Mouse (Mus musculus) lung, embryonic 16.5 days (tissue): ENCODE data around the gene Rad50. TPM values are rescaled to one million over a fixed set of nuclear protein-coding genes. Genes with fewer than 3 reads are reported as not detected.

Source experiments
- ATAC-seq: fragments of 200-750 bp; cut with Nextera tagmentation; 2 replicates; pipeline ENCODE4 v1.8.0; 2017; ENCODE audit warnings: low read depth, mild to moderate bottlenecking, moderate library complexity
- H3K27ac ChIP-seq: fragments of 300-500 bp; sonication (generic); 2 replicates; pipeline ENCODE4 v1.5.1; 2014; ENCODE audit warnings: mild to moderate bottlenecking, control low read depth, low read length
- H3K27me3 ChIP-seq: fragments of 300-500 bp; sonication (generic); 2 replicates; pipeline ENCODE4 v1.6.1; 2014; ENCODE audit warnings: low read depth, low read length, mixed read lengths; ENCODE audit not compliant: control insufficient read depth, insufficient read depth
- H3K36me3 ChIP-seq: fragments of 300-500 bp; sonication (generic); 2 replicates; pipeline ENCODE4 v1.6.1; 2014; ENCODE audit warnings: low read length; ENCODE audit not compliant: control insufficient read depth, insufficient read depth
- H3K4me1 ChIP-seq: fragments of 300-500 bp; sonication (generic); replicated peaks from 2 replicates; pipeline ENCODE4 v1.6.1; 2014; ENCODE audit warnings: low read length, mixed read lengths; ENCODE audit not compliant: control insufficient read depth, insufficient read depth
- H3K4me2 ChIP-seq: fragments of 300-500 bp; sonication (generic); 2 replicates; pipeline ENCODE4 v1.6.1; 2014; ENCODE audit warnings: low read depth, low read length, control low read depth
- H3K4me3 ChIP-seq: fragments of 300-500 bp; sonication (generic); 2 replicates; pipeline ENCODE4 v1.5.1; 2014; ENCODE audit warnings: mild to moderate bottlenecking, low read length, control low read depth
- H3K9ac ChIP-seq: fragments of 300-500 bp; sonication (generic); 2 replicates; pipeline ENCODE4 v1.6.1; 2014; ENCODE audit warnings: low read length, control low read depth
- H3K9me3 ChIP-seq: fragments of 300-500 bp; sonication (generic); 2 replicates; pipeline ENCODE4 v1.6.1; 2016; ENCODE audit warnings: low read length; ENCODE audit not compliant: control insufficient read depth
- WGBS: fragments of 180-500 bp; shearing (Covaris S2); extraction: QIAGEN DNeasy Blood & Tissue Kit; methylation state at CpG from one replicate; pipeline ENCODE4 v1.1.7; 2014; 5-methylcytosine and 5-hydroxymethylcytosine counted together
- polyA plus RNA-seq: library from polyadenylated mRNA; unstranded; fragments of >200 nt; fragmentation: Nextera tagmentation; extraction: Ambion mirVana; gene quantifications from 2 replicates; pipeline ENCODE4 v1.2.1, GENCODE M21; 2015

Rad50 gene
- polyA plus RNA-seq, 1 experiment from 2014 or later = 33.7 TPM

DNA sequence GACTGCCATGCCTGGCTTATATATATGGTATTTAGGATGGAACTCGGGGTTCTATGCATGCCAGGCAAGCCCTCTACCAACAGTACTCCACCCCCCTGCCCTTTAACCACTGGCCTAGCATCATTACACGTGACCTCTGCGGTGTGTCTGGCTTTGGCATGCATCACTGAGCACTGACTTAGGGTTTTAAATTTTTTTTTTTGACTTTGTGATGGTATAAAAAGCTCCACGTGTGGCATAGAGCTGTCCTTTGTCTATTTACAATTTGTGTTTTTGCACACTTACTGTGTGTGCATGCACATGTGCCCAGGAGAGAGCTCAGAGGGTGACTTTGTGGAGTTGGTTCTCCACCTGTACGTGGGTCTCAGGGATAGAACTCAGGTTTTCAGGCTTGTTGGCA, 63.1 kb downstream of the Rad50 start:
- Histone ChIP-seq H3K9ac (no peak overlapping the region), H3K36me3 (no peaks in the 10 kb centered on the region), H3K27me3 (no peaks in the 10 kb centered on the region), H3K4me2 (no peak overlapping the region), H3K9me3 (no peaks in the 10 kb centered on the region), H3K4me1 (no peaks in the 10 kb centered on the region), H3K27ac (no peak overlapping the region), H3K4me3 (no peak overlapping the region)
- WGBS = 75% methylated on average over 5 of the region's 5 CpGs
- ATAC-seq = no peak

DNA sequence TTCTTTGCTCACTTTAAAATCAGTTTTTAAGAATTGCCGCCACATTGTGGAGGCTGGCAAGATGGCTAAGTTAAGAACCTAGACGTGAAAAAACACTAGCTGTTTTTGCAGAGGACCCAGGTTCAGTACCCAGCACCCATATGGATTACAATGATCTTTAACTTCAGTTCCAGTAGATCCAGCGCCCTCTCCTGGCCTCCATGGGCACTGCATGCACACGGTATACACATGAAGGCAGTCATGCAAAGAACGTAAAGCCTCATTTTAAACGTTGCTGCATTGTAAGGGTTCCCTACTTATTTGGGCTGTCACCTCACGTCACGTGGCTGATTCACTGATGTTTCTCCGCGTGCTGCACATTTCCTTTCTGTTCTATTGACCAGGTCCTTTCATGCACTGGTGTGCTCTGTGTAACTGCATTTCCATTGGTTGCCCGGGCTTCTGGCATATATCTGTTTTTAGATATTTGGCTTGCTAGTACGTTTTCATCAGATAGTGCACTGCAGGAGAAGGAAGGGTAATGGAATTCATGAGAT, 64.3 kb downstream of the Rad50 start:
- Histone ChIP-seq H3K4me2 (no peak overlapping the region), H3K36me3 (no peaks in the 10 kb centered on the region), H3K9ac (no peak overlapping the region), H3K4me1 (no peaks in the 10 kb centered on the region), H3K4me3 (no peak overlapping the region), H3K9me3 (no peaks in the 10 kb centered on the region), H3K27me3 (no peaks in the 10 kb centered on the region), H3K27ac (no peak overlapping the region)
- 69% methylated on average over 12 of the region's 12 CpGs for WGBS
- ATAC-seq = no peak

DNA sequence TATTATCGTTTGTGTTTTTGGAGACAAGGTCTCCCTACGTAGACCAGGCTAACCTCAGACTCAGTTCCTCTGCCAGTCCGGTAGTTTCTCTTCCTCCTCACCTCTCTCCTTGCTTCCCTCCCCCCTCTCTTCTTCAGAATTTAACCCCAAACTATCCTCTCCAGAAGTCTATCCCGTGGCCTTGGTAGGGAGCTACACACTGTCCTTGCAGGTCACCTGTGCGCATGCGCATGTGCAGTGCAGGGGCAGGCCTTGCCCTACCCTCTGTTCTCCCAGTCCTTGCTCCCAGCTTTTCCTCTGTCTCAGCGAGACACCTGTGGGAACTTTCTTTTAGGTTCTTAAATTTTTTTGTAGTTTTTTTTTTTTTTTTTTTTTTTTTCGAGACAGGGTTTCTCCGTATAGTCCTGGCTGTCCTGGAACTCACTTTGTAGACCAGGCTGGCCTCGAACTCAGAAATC, 69.3 kb downstream of the Rad50 start:
- no peak overlapping the region for H3K9ac ChIP-seq
- H3K4me3 ChIP-seq = no peak overlapping the region
- H3K9me3 ChIP-seq = no peaks in the 10 kb centered on the region
- no peak overlapping the region for H3K27ac ChIP-seq
- 69% methylated on average over 10 of the region's 10 CpGs for WGBS
- no peaks in the 10 kb centered on the region for H3K36me3 ChIP-seq
- ATAC-seq = no peak
- H3K4me1 ChIP-seq = peaks cover 7% of the 10 kb centered on the region
- no peak overlapping the region for H3K4me2 ChIP-seq
- peaks cover 9% of the 10 kb centered on the region for H3K27me3 ChIP-seq

DNA sequence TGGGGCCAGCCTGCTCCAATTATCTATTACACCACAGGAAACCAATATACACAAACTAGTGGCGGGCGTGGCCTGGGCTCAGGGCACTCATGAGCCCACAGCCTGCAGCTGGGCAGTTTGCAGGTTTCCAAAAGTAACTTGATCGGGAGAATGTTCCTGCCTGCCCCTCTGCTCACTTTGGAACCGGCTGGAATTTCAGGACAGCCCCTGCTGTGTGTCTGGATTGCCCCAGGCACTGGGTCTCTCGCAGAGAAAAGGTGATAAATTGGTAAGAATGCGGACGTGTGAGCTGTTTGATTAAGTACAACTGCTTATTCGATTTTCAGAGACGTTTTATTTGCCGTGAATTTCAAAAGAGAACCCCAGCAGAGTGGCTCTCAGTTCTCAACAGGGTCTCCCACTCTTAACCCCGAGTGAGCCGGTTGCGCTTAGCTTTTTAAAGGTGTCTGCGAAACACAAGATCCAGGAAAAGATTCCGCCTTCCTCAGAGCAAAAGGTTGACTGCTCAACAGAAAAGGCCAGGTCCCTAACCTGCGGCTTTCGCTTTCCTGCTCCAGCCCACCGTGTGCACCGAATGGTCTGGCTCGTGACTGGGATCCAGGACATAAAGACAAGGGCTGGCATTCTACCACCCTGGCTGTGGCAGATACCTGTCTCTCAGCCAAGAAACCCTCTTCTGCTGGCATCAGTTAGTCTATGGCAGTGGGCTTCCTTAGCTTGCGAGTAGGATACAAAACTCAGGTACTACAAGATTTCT, 69.9 kb downstream of the Rad50 start:
- peaks cover 7% of the 10 kb centered on the region for H3K4me1 ChIP-seq
- WGBS = 22% methylated on average over 21 of the region's 21 CpGs
- H3K27me3 ChIP-seq = peaks cover 9% of the 10 kb centered on the region
- H3K4me2 ChIP-seq = peak overlapping the region; percentile 30
- no peak overlapping the region for H3K27ac ChIP-seq
- no peak overlapping the region for H3K9ac ChIP-seq
- ATAC-seq = no peak
- H3K4me3 ChIP-seq = no peak overlapping the region
- H3K9me3 ChIP-seq = no peaks in the 10 kb centered on the region
- H3K36me3 ChIP-seq = no peaks in the 10 kb centered on the region

- Histone ChIP-seq H3K4me2 (peak overlapping the region; percentile 79), H3K9me3 (no peaks in the 10 kb centered on the region), H3K4me3 (peak overlapping the region; percentile 43), H3K4me1 (peaks cover 7% of the 10 kb centered on the region), H3K36me3 (no peaks in the 10 kb centered on the region), H3K9ac (peak overlapping the region; percentile 50; the same call in 1 of the 2 replicates), H3K27me3 (peaks cover 9% of the 10 kb centered on the region), H3K27ac (no peak overlapping the region)
- WGBS = 2% methylated on average over 40 of the region's 40 CpGs
- peak; percentile 51; the same call in 1 of the 2 replicates for ATAC-seq
Measured at GRCm38 (mm10) chr11:53636183-53636646, 70.9 kb downstream of the Rad50 start.

DNA sequence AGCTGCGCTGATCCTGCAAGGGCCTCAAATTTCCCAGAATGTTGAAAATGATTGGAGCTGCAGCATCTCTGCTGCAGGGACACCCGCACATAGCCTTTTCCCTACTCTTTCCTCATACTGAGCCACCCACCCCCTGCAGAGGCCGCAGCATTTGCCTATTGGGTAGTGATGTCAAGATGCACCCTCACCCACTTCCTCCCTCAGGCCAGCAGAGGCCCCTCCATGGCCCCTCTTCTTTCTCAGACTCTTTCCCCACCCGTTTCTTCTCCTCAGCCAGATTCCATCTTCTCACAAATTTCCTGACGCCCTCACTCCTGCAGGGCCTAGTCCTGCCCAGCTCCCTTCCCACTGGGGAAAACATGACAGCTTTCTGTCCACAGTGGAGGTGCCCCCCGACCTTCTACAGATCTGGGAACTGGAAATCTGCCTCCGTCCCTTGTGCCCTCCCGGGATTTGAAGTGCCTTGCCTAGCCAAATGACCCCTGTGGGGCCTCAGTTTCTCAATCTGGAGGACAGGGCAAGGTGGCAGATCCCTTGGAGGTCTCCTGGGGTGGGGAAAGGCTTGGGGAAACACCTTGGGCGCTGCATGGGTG, 71.4 kb downstream of the Rad50 start:
- peak overlapping the region; percentile 50; the same call in 1 of the 2 replicates for H3K9ac ChIP-seq
- no peaks in the 10 kb centered on the region for H3K9me3 ChIP-seq
- 39% methylated on average over 9 of the region's 9 CpGs for WGBS
- H3K4me2 ChIP-seq = peak overlapping the region; percentile 79
- no peak for ATAC-seq
- peak overlapping the region; percentile 43 for H3K4me3 ChIP-seq
- H3K27me3 ChIP-seq = peaks cover 9% of the 10 kb centered on the region
- H3K36me3 ChIP-seq = no peaks in the 10 kb centered on the region
- no peak overlapping the region for H3K27ac ChIP-seq
- H3K4me1 ChIP-seq = peaks cover 7% of the 10 kb centered on the region

DNA sequence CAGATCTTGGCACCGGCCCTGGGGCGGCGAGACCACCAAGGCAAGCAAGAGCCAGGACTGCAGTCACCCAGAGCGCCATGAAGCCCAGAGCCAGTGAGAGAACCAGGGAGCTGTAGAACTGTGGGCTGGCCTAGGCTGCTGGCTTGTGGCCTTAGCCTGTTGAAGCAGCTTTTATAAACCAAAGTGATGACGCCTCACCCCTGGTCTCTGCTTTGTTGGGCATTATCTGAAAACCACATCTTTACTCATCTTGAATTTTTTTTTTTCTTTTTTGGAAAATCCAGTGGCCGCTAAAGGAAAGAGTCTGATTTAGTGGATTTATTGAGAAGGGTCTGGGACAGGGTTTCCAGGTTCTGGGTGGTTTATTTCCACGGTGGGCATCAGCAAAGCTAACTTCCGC, 72.6 kb downstream of the Rad50 start, which contains the start of gene Il13:
Gene Il13, minus strand, starts transcription at position 147 of the 400 bp plus-strand sequence.
- no peak within 1 kb of the TSS for H3K27ac ChIP-seq
- no peak within 1 kb of the TSS for H3K4me2 ChIP-seq
- no peak within 1 kb of the TSS for H3K9ac ChIP-seq
- no peaks in the 10 kb centered on the region for H3K9me3 ChIP-seq
- WGBS = 92% methylated on average over 8 of the region's 8 CpGs
- no peak for ATAC-seq
- H3K27me3 ChIP-seq = peaks cover 9% of the 10 kb centered on the region
- no peaks in the 10 kb centered on the region for H3K36me3 ChIP-seq
- no peak within 1 kb of the TSS for H3K4me3 ChIP-seq
- H3K4me1 ChIP-seq = peaks cover 7% of the 10 kb centered on the region

DNA sequence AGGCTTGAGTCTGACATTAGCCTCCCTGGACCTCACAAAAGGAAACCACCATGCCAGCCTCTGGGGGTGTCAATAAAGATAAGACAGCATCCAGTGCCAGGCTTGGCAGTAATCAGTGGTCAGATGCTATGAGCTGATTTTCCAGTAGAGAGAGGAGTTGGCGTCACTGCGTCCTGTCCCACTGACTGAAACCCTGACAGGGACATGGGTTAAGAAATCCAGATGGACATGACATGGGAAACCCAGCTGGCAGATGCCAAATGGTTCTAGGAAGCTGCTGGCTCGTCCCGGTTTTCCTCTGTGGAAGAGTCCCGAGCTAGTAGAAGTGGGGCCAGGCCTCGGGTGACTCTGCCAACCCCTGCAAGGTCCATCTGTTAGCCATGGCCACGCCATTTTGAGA, 73.5 kb downstream of the Rad50 start:
- Histone ChIP-seq H3K36me3 (no peaks in the 10 kb centered on the region), H3K4me2 (no peak overlapping the region), H3K4me1 (peaks cover 7% of the 10 kb centered on the region), H3K9me3 (no peaks in the 10 kb centered on the region), H3K9ac (no peak overlapping the region), H3K27me3 (peaks cover 9% of the 10 kb centered on the region), H3K27ac (no peak overlapping the region), H3K4me3 (no peak overlapping the region)
- ATAC-seq = no peak
- 74% methylated on average over 7 of the region's 7 CpGs for WGBS

GRCm38 (mm10) chr11:53632122-53632733, 74.9 kb downstream of the Rad50 start:
- 74% methylated on average over 14 of the region's 14 CpGs for WGBS
- Histone ChIP-seq H3K4me1 (peaks cover 7% of the 10 kb centered on the region), H3K4me3 (no peak overlapping the region), H3K9me3 (no peaks in the 10 kb centered on the region), H3K36me3 (no peaks in the 10 kb centered on the region), H3K9ac (no peak overlapping the region), H3K27me3 (peaks cover 9% of the 10 kb centered on the region), H3K27ac (no peak overlapping the region), H3K4me2 (no peak overlapping the region)
- ATAC-seq = no peak
